In genomic region chr5:139434940-139435339, GRCm38 (mm10) we compare ENCODE assay signal across 10 mouse cellular contexts. TPM values are rescaled to one million over a fixed set of nuclear protein-coding genes. Genes with fewer than 3 reads are reported as not detected.
A peak's percentile ranks its signal among the peaks of the same experiment; 100 is the strongest.
DNase-seq lines count a peak whose midpoint lies in the region; ATAC-seq and TF ChIP-seq lines count a peak whose summit lies in the region.
"Had no signal": no experiment of that assay in that cellular context is flagged by ENCODE, and none has a peak within 500 bp of the region (broad histone marks: within the 10 kb centered on the region; RNA-seq: fewer than 3 reads in every experiment).

No protein-coding gene starts in this region.

- no peak; the same call in 1 of the 2 replicates for ATAC-seq in lung, embryonic 14.5 days (ENCODE audit: insufficient read depth)
- no peak for ATAC-seq in cerebellum, adult (ENCODE audit: insufficient number of reproducible peaks, low FRiP score, low TSS enrichment)

- intact Hi-C loops in left cerebral cortex, postnatal 36 days (cut with DNase I): no loop called here
- intact Hi-C loops in heart, postnatal 10 days (cut with DNase I): no loop called here

- no peak for TF ChIP-seq CTCF in lung, embryonic 14.5 days (IDR thresholded peaks at IDR 0.05; ENCODE audit: low read depth)

- no peaks in the 10 kb centered on the region for H3K27me3 ChIP-seq in lung, embryonic 14.5 days (ENCODE audit: insufficient read depth, low read length)
- H3K27me3 ChIP-seq: CH12.LX had no signal

- peak; percentile 27 for DNase-seq in lung, embryonic 14.5 days
- no peak for DNase-seq in lung, postnatal 4 days
- peak; percentile 49 to 52 for DNase-seq in frontal cortex, postnatal 25 days (ENCODE audit: low spot score in 2 of 2)
- peak; percentile 78 to 79 for DNase-seq in left cerebral cortex, postnatal 36 days (ENCODE audit: low spot score in 2 of 2)
- peak; percentile 55 for DNase-seq in right cerebral cortex, postnatal 4 days
- no peak for DNase-seq in heart, postnatal 10 days
- DNase-seq in kidney, postnatal 10 days: no peak

- H3K9me3 ChIP-seq in lung, embryonic 14.5 days (ENCODE audit: low read depth, low read length): no peaks in the 10 kb centered on the region

- H3K4me1 ChIP-seq in lung, embryonic 14.5 days (ENCODE audit: insufficient read depth): no peaks in the 10 kb centered on the region

- H3K27ac ChIP-seq in lung, embryonic 14.5 days (ENCODE audit: low read depth): no peak overlapping the region

- no peak overlapping the region for H3K4me2 ChIP-seq in lung, embryonic 14.5 days

- H3K4me3 ChIP-seq in lung, embryonic 14.5 days (ENCODE audit: low read depth, low read length): no peak overlapping the region
- H3K4me3 ChIP-seq: myocyte had no signal

- H3K9ac ChIP-seq in lung, embryonic 14.5 days: no peak overlapping the region

- H3K36me3 ChIP-seq in lung, embryonic 14.5 days (ENCODE audit: insufficient read depth): no peaks in the 10 kb centered on the region

- 36% methylated on average over 8 of the region's 8 CpGs for WGBS in lung, embryonic 14.5 days

RNA-seq across cellular contexts. Expression of gene Gper1, which starts 12.0 kb away (rescaled TPM):
- 5.5 and 5.9 TPM in 2 replicates for polyA plus RNA-seq in lung, embryonic 14.5 days (2014; fragmentation: Nextera tagmentation; extraction: Ambion mirVana)
- 1 to 10 TPM; 2.9 to 3.3 TPM for total RNA-seq in left cerebral cortex, postnatal 36 days (2021)
- 1 to 10 TPM; 2.5 to 2.6 TPM for total RNA-seq in heart, postnatal 10 days (2021)

RNA-seq across cellular contexts. Expression of gene 3110082I17Rik, which starts 25.4 kb away (rescaled TPM):
- 39.4 and 44.4 TPM in 2 replicates for polyA plus RNA-seq in lung, embryonic 14.5 days (2014; fragmentation: Nextera tagmentation; extraction: Ambion mirVana)
- 10 to 100 TPM; 15.3 to 17.0 TPM for total RNA-seq in left cerebral cortex, postnatal 36 days (2021)
- 1 to 10 TPM; 9.9 to 10.0 TPM for total RNA-seq in heart, postnatal 10 days (2021)

RNA-seq across cellular contexts. Expression of gene C130050O18Rik, which starts 29.9 kb away (rescaled TPM):
- polyA plus RNA-seq in lung, embryonic 14.5 days (2014; fragmentation: Nextera tagmentation; extraction: Ambion mirVana): 1.1 TPM in 2 replicates
- under 1 TPM in 1 of 2 experiments, not detected in 1; 0.27 TPM for total RNA-seq in left cerebral cortex, postnatal 36 days (2021)
- under 1 TPM; 0.74 to 0.93 TPM for total RNA-seq in heart, postnatal 10 days (2021)
- total RNA-seq: CH12.LX had no signal

RNA-seq across cellular contexts. Expression of gene Zfand2a, which starts 49.4 kb away (rescaled TPM):
- 5.3 and 6.0 TPM in 2 replicates for polyA plus RNA-seq in lung, embryonic 14.5 days (2014; fragmentation: Nextera tagmentation; extraction: Ambion mirVana)
- 10 to 100 TPM; 63.6 to 67.6 TPM for total RNA-seq in left cerebral cortex, postnatal 36 days (2021)
- 10 to 100 TPM; 20.6 to 21.5 TPM for total RNA-seq in heart, postnatal 10 days (2021)

RNA-seq across cellular contexts. Expression of gene Gpr146, which starts 57.4 kb away (rescaled TPM):
- polyA plus RNA-seq in lung, embryonic 14.5 days (2014; fragmentation: Nextera tagmentation; extraction: Ambion mirVana): 3.5 and 4.3 TPM in 2 replicates
- total RNA-seq in left cerebral cortex, postnatal 36 days (2021): 10 to 100 TPM; 13.5 to 14.0 TPM
- total RNA-seq in heart, postnatal 10 days (2021): 10 to 100 TPM; 33.7 to 37.2 TPM

Comparison
In these comparisons a context has a peak if more than half of its experiments do, and no peak if none do; other contexts are left out.
1. DNase-seq: peak in lung, embryonic 14.5 days (single experiment), frontal cortex, postnatal 25 days (2 of 2), left cerebral cortex, postnatal 36 days (2 of 2) and right cerebral cortex, postnatal 4 days (single experiment); none in lung, postnatal 4 days (0 of 2), heart, postnatal 10 days (0 of 2) and kidney, postnatal 10 days (single experiment).